Mouse (Mus musculus) retina, postnatal 7 days (tissue): ENCODE measurements around the gene Ptgs1.
"Not testable (repeated sequence)": the region's sequence is repeated elsewhere in the genome, so short reads cannot be mapped to it uniquely, and the experiment has no call there.

Source experiments
- DNase-seq: peaks from one replicate; pipeline ENCODE4 v3.0.0-alpha.2; 2012; ENCODE audit warnings: low read depth, low spot score

Ptgs1 gene

GRCm38 (mm10) chr2:36230366-36230765 is at the start of gene Ptgs1:
Gene Ptgs1, plus strand, starts transcription at chr2:36230426.
- no peak for DNase-seq

GRCm38 (mm10) chr2:36181587-36182368 is 48.4 kb upstream of the Ptgs1 start:
- DNase-seq, result not testable (repeated sequence)

DNA sequence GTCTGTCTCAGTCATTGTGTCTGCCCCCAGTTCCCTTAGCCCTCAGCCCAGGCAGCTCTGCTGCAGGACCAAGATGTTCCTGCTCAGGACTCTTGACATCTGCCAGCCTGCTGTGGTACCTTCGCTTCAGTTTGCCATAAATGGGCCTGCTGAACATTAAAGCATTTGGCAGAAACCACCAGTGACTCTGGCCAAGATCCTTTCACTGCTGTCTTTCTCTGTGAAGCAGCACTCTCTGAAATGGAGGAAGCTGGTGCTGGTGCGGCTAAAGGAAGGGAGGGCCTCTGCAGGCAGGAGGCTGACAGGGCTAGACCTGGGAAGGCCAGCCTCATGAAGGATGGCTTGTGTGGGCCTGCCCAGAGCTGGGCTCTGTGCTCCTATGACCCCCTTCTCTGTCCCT is 46.9 kb upstream of the Ptgs1 start:
- DNase-seq, result no peak

- no peak for DNase-seq
Measured at GRCm38 (mm10) chr2:36184192-36184591, 46.0 kb upstream of the Ptgs1 start.

DNA sequence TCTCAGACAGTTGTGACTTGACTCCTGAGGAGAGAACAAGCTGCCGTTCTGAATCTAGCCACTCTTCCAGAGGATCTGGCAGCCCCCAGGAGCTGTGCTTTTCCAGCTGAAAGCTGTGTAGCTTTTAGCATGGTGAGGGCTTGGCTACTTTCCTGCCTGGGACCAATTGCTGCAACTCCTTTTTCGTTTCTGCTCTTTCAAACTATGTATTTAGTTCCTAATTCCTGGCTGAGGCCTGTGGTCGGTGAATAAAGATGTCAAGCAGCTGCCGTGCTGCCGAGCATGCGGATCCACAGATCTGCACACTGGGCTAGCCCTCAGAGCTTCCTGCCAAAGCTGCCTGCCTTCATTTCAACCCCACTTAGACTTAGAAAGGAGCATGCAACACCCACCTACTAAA is 45.4 kb upstream of the Ptgs1 start:
- DNase-seq, result no peak

- not testable (repeated sequence) for DNase-seq
Measured at GRCm38 (mm10) chr2:36189200-36189599, 41.0 kb upstream of the Ptgs1 start.

- no peak for DNase-seq
Measured at GRCm38 (mm10) chr2:36191098-36191941, 38.9 kb upstream of the Ptgs1 start.

- DNase-seq, result no peak
Measured at GRCm38 (mm10) chr2:36197021-36197420, 33.2 kb upstream of the Ptgs1 start.

DNA sequence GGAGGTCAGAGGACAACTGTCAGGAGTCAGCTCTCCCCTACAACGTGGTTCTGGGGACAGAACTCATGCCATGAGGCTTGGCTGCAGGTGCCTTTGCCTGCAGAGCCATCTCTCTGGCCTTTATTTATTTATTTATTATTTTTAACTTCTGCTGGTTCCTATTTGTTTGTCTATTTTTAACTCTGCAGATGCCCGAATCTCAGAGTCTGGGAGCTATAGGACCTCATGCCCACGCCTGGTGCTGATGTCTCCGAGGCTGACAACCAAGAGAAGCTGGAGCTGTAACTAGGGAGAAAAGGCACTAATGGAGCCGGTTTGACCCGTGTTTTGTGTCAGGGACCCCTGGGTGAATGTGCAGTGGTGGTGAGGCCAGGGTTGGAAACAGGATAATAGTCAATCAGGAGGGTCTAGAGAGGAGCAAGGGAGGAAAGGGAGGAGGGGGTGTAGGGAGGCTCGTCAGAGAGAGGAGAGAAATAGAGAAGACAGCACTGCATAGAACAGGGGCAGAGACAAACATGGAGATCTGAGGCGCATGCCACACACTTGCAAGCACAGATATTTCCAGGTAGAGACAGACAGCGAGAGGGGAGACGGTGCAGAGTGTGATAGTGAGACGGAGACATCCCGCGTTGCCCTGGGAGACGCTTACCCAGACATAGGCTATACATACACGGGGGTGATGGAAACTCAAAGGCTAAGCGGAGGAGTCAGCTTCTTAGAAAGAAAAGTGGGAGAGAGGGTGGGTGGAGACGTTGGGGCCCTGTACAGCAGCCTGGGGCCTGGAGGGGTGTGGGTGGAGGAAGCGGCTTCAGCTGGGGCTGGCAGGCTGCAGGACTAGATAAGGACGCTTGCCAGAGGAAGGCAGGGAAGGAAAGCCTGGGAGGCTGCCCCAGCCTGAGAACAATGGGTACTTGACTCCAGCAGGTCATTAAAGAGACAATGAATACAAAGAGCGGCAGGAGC is 32.0 kb upstream of the Ptgs1 start:
- DNase-seq, result no peak

DNA sequence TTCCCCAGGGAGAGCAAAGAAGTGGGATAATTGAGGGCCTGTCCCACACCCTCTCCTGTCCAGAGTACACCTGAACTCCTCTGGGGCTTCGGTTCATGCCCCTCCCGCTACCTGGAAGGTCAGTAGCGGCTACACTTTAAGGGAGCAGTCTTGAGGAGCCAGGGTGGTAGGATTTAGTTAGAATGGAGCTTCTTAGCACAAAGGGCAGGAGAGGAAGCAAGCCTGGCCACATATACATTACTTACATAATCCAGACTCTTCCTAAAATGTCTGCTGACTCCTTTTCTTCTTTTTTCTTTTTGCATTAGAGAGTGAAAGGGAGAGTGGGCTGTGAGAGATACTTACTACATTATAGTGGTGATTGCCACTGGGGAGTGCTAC is 31.4 kb upstream of the Ptgs1 start:
- DNase-seq, result no peak

GRCm38 (mm10) chr2:36200813-36201212 is 29.4 kb upstream of the Ptgs1 start:
- no peak for DNase-seq

DNA sequence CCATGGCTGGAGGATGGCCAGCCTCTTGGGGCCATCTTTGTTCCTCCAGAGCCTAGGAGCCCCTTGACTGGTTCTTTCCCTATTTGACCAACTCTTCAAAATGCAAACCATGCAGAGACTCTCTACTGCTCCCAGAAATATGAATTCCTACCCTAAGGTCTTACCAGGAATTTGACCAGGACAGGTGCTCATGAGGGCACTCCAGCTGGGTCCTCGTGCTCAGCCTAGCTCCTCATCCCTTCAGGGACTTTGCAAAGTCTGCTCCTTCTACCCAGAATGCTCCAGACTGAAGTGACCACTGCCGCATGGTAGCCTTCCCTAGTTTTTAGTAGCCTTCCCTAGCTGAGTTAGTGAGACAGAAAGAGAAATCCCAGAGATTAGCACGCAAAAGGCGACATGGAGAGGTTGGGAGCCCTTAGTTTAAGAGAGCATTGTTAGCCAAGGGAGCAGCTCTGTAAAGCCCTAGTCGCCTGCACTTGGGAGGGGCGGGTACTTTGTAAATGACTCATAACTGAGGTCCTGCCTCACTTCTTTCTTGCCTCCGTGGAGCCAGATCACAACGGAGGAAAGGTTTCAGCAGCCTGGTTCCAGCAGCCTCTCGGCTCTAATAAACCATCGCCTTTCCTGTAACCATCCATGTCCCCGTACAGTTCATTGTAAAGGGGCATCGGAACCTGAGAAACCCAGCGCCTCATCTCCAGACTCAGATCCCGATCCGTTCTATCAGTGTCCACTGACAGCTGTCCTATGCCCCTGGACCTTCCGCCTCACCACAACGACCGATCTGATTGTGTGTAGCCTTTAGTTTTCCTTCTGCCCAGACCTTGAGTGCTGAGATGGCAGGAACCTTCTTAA is 28.2 kb upstream of the Ptgs1 start:
- DNase-seq, result no peak

DNA sequence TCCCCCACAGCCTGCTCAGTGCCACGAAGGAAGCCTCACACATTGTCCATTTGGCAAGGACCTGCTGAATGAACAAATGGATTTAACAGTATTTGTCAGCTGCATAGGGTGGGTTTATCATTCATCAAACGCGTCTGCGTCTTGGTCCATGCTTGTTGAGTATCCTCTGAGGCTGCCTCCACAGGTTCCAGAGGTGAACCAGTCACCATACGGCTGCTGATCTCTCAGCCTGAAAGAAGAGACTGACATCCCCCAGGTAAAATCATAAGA is 27.7 kb upstream of the Ptgs1 start:
- no peak for DNase-seq

- DNase-seq, result no peak
Measured at GRCm38 (mm10) chr2:36203011-36203825, 27.0 kb upstream of the Ptgs1 start.

GRCm38 (mm10) chr2:36204595-36204994 is 25.6 kb upstream of the Ptgs1 start:
- DNase-seq, result no peak

- DNase-seq, result no peak
Measured at GRCm38 (mm10) chr2:36207071-36207470, 23.2 kb upstream of the Ptgs1 start.

DNA sequence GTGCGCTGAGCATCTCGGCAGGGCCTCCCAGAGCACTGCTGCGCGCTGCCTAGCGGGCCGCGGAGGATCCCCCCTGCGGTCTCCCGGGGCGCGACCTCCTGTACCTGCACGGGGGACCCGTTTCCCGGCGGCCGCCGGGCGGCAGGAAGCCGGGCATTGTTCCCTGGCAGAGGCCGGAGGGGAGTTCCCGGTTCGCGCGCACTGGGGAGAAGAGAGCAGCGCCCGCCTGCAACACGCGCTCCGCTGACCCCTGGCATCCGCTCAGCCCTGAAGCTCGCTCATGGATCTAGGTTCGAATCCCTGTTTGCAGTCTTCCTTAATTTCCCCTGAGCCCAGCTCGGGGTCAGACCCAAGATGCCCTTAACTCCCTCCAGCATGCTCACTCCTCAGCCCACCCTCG is 19.4 kb upstream of the Ptgs1 start:
- DNase-seq, result no peak

- no peak for DNase-seq
Measured at GRCm38 (mm10) chr2:36211785-36212184, 18.4 kb upstream of the Ptgs1 start.

GRCm38 (mm10) chr2:36213108-36213507 is 17.1 kb upstream of the Ptgs1 start:
- DNase-seq, result no peak

GRCm38 (mm10) chr2:36214023-36214422 is 16.2 kb upstream of the Ptgs1 start:
- peak; percentile 75 for DNase-seq
